Mouse (Mus musculus): ENCODE measurements around the gene Mapkbp1.

DNA sequence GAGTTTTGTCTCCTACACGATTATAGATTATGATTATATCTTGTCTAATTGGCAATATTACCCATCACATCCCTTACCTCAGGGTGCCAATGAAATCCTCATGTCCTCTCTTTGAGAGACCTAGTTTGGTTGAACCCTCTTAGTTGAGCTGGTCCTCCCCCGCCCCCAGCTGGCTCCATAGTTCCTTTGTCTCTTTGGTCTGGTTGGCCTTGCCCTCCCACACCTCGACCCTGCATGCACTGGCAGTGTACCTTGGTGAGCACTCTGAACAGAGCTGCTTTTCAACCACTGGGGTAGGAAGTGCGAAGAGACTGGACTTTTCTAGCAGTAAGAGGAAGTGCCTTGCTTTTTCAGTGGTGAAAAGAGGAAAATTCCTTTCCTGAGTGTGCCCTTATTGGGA, 29.5 kb downstream of the Mapkbp1 start:
- no peak for TF ChIP-seq GATA1 (IDR thresholded peaks at IDR 0.05; ENCODE audit: borderline replicate concordance, low read length)
- no peak for TF ChIP-seq FLI1 (IDR thresholded peaks at IDR 0.05; ENCODE audit: low read length)
